Mouse (Mus musculus): ENCODE measurements around the gene Plpp1.

GRCm38 (mm10) chr13:112803661-112804060 lies 3.1 kb downstream of the Plpp1 start:
- TF ChIP-seq CTCF (IDR thresholded peaks at IDR 0.05; ENCODE audit: borderline replicate concordance, insufficient read depth, low read length): no peak
- TF ChIP-seq POLR2A (IDR thresholded peaks at IDR 0.05; ENCODE audit: low read depth, low read length): no peak
